Mouse (Mus musculus): Measurements from ENCODE around the gene Dgki. TPM values are rescaled to one million over a fixed set of nuclear protein-coding genes. Genes with fewer than 3 reads are reported as not detected.

The Dgki gene
- total RNA-seq, 1 experiment = 0.94 TPM

DNA sequence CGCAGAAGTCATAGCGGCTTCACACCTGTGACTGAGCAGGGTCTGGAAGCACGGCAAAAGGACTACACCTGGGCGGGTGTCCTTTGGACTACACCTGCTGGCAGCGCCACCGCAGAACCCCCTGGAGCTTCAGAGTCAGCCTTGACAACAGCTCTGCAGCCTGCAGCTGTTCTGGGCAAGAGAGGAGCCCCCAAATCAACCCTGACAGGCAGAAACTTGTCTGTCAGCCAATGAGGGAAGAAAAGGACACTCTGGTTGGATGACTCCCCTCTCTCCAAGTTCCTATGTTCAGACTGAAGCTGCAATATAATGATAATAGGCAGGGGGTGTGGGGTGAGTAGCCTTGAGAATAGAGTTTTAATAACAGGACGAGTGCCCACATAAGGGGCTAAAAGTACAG is 36.4 kb upstream of the Dgki start:
- no peak overlapping the region for H3K9ac ChIP-seq (ENCODE audit: insufficient read depth, low read depth, low read length, poor library complexity, severe bottlenecking)
- no peak for DNase-seq (ENCODE audit: low read depth, low spot score)
- peaks cover 7 to 8% of the 10 kb centered on the region in 2 experiments; a peak in 2 of 4 replicates for H3K4me1 ChIP-seq (ENCODE audit: control insufficient read depth in 2 of 2, insufficient read depth in 2 of 2, low read length in 2 of 2, poor library complexity in 1 of 2)
- H3K27ac ChIP-seq (ENCODE audit: insufficient read depth, low read depth, low read length, poor library complexity, severe bottlenecking) = no peak overlapping the region
- no peak; the same call in 1 of the 2 replicates for TF ChIP-seq HCFC1 (IDR thresholded peaks at IDR 0.05; ENCODE audit: borderline replicate concordance, insufficient read depth, low read length)
- TF ChIP-seq CHD2 (IDR thresholded peaks at IDR 0.05; ENCODE audit: low read depth, low read length) = no peak
- TF ChIP-seq ZC3H11A (IDR thresholded peaks at IDR 0.05; ENCODE audit: borderline replicate concordance, low read depth, low read length) = no peak
- no peak for TF ChIP-seq ZNF384 (IDR thresholded peaks at IDR 0.05; ENCODE audit: low read depth, low read length)
- TF ChIP-seq MAFK (IDR thresholded peaks at IDR 0.05; ENCODE audit: insufficient read depth, low read depth, low read length) = no peak
- no peaks in the 10 kb centered on the region for H3K9me3 ChIP-seq (ENCODE audit: control insufficient read depth, insufficient read depth, low read depth, low read length)
- H3K4me3 ChIP-seq (ENCODE audit: insufficient read depth in 1 of 2, low read depth in 1 of 2, low read length in 2 of 2, poor library complexity in 1 of 2, severe bottlenecking in 1 of 2) = no peak overlapping the region
- in situ Hi-C loops (cut with MboI; ENCODE audit: low sequenced_read_pairs in 2 of 2, unreplicated experiment in 2 of 2) = no loop called here
- no peaks in the 10 kb centered on the region for H3K36me3 ChIP-seq (ENCODE audit: control insufficient read depth, insufficient read depth, low read length, poor library complexity, severe bottlenecking)

DNA sequence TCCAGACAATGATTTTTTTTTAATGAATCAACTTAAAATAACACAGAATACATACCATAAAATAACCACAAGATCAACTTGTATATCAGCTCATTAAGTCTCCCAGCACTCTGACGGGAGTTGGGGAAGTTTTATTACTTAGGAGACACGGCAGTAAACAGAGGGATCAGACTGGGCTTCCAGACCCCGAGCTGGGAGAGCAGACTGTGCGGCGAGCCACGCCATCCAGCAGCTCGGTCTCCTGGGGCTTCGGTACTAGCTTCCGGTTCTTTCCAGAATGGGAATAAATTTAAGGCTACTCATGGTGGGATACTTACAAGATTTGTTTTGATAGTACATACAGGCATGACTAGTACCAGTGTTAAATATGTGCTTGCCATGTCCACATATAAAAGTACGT is 32.9 kb upstream of the Dgki start:
- Histone ChIP-seq H3K9me3 (ENCODE audit: control insufficient read depth, insufficient read depth, low read depth, low read length) (no peaks in the 10 kb centered on the region), H3K4me1 (ENCODE audit: control insufficient read depth in 2 of 2, insufficient read depth in 2 of 2, low read length in 2 of 2, poor library complexity in 1 of 2) (peaks cover 7 to 8% of the 10 kb centered on the region in 2 experiments; a peak in 2 of 4 replicates), H3K9ac (ENCODE audit: insufficient read depth, low read depth, low read length, poor library complexity, severe bottlenecking) (no peak overlapping the region), H3K36me3 (ENCODE audit: control insufficient read depth, insufficient read depth, low read length, poor library complexity, severe bottlenecking) (no peaks in the 10 kb centered on the region), H3K4me3 (ENCODE audit: insufficient read depth in 1 of 2, low read depth in 1 of 2, low read length in 2 of 2, poor library complexity in 1 of 2, severe bottlenecking in 1 of 2) (no peak overlapping the region), H3K27ac (ENCODE audit: insufficient read depth, low read depth, low read length, poor library complexity, severe bottlenecking) (no peak overlapping the region)
- TF ChIP-seq ZNF384 (IDR thresholded peaks at IDR 0.05; ENCODE audit: low read depth, low read length) (no peak), ZC3H11A (IDR thresholded peaks at IDR 0.05; ENCODE audit: borderline replicate concordance, low read depth, low read length) (no peak), HCFC1 (IDR thresholded peaks at IDR 0.05; ENCODE audit: borderline replicate concordance, insufficient read depth, low read length) (no peak), MAFK (IDR thresholded peaks at IDR 0.05; ENCODE audit: insufficient read depth, low read depth, low read length) (no peak), CHD2 (IDR thresholded peaks at IDR 0.05; ENCODE audit: low read depth, low read length) (no peak)
- in situ Hi-C loops (cut with MboI; ENCODE audit: low sequenced_read_pairs in 2 of 2, unreplicated experiment in 2 of 2) = no loop called here
- no peak for DNase-seq (ENCODE audit: low read depth, low spot score)

DNA sequence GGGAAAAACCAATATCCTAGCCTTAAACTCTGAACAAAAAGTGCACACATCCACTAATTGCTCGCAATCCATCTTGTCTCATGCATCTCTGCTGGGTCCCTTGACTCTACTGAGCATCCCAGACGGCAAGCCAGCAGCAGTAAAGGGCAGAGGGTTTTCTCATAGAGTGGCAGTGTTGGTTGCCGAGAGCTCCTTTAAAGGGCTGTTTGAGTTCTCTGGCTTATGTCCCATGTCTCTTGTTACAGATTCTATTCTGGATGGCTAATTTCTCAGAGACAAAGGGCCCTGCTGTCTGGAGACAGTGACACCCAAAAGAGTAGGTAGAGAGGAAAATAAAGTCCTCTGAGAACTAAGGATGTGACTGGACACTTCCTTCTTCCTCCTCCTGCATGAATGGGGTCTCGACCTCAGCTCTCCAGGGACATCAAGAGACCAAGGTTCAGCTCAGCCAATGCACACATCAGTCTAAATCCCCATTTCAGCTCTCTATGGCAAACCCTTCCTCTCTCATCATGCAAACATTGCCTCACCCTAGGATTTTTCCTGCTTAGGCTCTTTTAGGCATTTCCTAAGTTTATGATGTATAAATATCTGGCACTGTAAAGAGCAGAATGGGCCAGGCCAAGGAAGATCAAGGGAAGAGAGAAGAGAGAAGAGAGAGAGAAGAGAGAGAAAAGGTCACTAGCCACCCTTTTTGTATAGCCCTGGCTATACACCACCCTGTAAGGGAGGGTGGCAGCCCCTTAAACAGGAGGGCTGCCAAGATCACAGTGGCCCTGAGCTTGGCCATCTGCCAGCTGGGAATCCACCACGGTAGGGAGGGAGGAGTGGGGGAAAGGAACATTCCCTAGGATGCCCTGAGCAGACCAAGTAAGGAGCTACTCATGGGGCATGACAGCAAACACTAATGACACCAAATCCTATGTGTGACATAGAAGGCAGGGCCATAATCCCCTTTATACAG is 30.2 kb upstream of the Dgki start:
- H3K36me3 ChIP-seq (ENCODE audit: control insufficient read depth, insufficient read depth, low read length, poor library complexity, severe bottlenecking) = no peaks in the 10 kb centered on the region
- TF ChIP-seq ZC3H11A (IDR thresholded peaks at IDR 0.05; ENCODE audit: borderline replicate concordance, low read depth, low read length) = no peak
- TF ChIP-seq CHD2 (IDR thresholded peaks at IDR 0.05; ENCODE audit: low read depth, low read length) = no peak
- no peak for TF ChIP-seq MAFK (IDR thresholded peaks at IDR 0.05; ENCODE audit: insufficient read depth, low read depth, low read length)
- TF ChIP-seq ZNF384 (IDR thresholded peaks at IDR 0.05; ENCODE audit: low read depth, low read length) = no peak
- no peak for TF ChIP-seq HCFC1 (IDR thresholded peaks at IDR 0.05; ENCODE audit: borderline replicate concordance, insufficient read depth, low read length)
- no peaks in the 10 kb centered on the region for H3K9me3 ChIP-seq (ENCODE audit: control insufficient read depth, insufficient read depth, low read depth, low read length)
- H3K9ac ChIP-seq (ENCODE audit: insufficient read depth, low read depth, low read length, poor library complexity, severe bottlenecking) = no peak overlapping the region
- peaks cover 2 to 3% of the 10 kb centered on the region in 2 experiments; a peak in 1 of 4 replicates for H3K4me1 ChIP-seq (ENCODE audit: control insufficient read depth in 2 of 2, insufficient read depth in 2 of 2, low read length in 2 of 2, poor library complexity in 1 of 2)
- no peak for DNase-seq (ENCODE audit: low read depth, low spot score)
- H3K27ac ChIP-seq (ENCODE audit: insufficient read depth, low read depth, low read length, poor library complexity, severe bottlenecking) = no peak overlapping the region
- no peak overlapping the region for H3K4me3 ChIP-seq (ENCODE audit: insufficient read depth in 1 of 2, low read depth in 1 of 2, low read length in 2 of 2, poor library complexity in 1 of 2, severe bottlenecking in 1 of 2)
- in situ Hi-C loops (cut with MboI; ENCODE audit: low sequenced_read_pairs in 2 of 2, unreplicated experiment in 2 of 2) = no loop called here

DNA sequence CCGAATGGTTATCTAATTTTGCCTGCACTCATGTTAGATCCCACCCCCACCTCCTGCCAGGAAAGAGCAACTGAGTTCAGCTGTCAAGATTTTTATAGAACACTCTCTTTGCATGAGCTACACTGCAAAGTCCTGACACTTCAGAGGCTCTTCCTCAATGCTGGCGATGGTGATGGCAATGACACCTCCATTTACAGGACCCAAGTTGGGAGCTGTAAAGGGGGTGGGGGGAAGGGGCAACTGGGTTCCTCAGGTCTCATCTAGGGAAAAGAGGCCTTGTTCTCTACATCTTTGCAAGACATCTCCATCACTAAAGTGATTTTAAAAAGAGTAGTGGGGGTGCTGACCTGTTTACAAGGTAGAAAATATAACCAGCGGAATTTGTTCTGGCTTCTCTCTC is 29.4 kb upstream of the Dgki start:
- Histone ChIP-seq H3K9ac (ENCODE audit: insufficient read depth, low read depth, low read length, poor library complexity, severe bottlenecking) (no peak overlapping the region), H3K4me1 (ENCODE audit: control insufficient read depth in 2 of 2, insufficient read depth in 2 of 2, low read length in 2 of 2, poor library complexity in 1 of 2) (peaks cover 2 to 3% of the 10 kb centered on the region in 2 experiments; a peak in 1 of 4 replicates), H3K36me3 (ENCODE audit: control insufficient read depth, insufficient read depth, low read length, poor library complexity, severe bottlenecking) (no peaks in the 10 kb centered on the region), H3K9me3 (ENCODE audit: control insufficient read depth, insufficient read depth, low read depth, low read length) (no peaks in the 10 kb centered on the region), H3K4me3 (ENCODE audit: insufficient read depth in 1 of 2, low read depth in 1 of 2, low read length in 2 of 2, poor library complexity in 1 of 2, severe bottlenecking in 1 of 2) (no peak overlapping the region), H3K27ac (ENCODE audit: insufficient read depth, low read depth, low read length, poor library complexity, severe bottlenecking) (no peak overlapping the region)
- TF ChIP-seq ZNF384 (IDR thresholded peaks at IDR 0.05; ENCODE audit: low read depth, low read length) (no peak), ZC3H11A (IDR thresholded peaks at IDR 0.05; ENCODE audit: borderline replicate concordance, low read depth, low read length) (no peak), CHD2 (IDR thresholded peaks at IDR 0.05; ENCODE audit: low read depth, low read length) (no peak), MAFK (IDR thresholded peaks at IDR 0.05; ENCODE audit: insufficient read depth, low read depth, low read length) (no peak), HCFC1 (IDR thresholded peaks at IDR 0.05; ENCODE audit: borderline replicate concordance, insufficient read depth, low read length) (no peak)
- in situ Hi-C loops (cut with MboI; ENCODE audit: low sequenced_read_pairs in 2 of 2, unreplicated experiment in 2 of 2) = no loop called here
- DNase-seq (ENCODE audit: low read depth, low spot score) = no peak

All from ES-E14 (cell line).